Mouse (Mus musculus) kidney, postnatal 14 days (tissue): ENCODE measurements around the gene Fbn1.
A peak's percentile ranks its signal among the peaks of the same experiment; 100 is the strongest.

Experiments used
- DNase-seq: peaks from one replicate; pipeline ENCODE4 v3.0.0; 2022; ENCODE audit warnings: mixed read lengths

The Fbn1 gene

DNA sequence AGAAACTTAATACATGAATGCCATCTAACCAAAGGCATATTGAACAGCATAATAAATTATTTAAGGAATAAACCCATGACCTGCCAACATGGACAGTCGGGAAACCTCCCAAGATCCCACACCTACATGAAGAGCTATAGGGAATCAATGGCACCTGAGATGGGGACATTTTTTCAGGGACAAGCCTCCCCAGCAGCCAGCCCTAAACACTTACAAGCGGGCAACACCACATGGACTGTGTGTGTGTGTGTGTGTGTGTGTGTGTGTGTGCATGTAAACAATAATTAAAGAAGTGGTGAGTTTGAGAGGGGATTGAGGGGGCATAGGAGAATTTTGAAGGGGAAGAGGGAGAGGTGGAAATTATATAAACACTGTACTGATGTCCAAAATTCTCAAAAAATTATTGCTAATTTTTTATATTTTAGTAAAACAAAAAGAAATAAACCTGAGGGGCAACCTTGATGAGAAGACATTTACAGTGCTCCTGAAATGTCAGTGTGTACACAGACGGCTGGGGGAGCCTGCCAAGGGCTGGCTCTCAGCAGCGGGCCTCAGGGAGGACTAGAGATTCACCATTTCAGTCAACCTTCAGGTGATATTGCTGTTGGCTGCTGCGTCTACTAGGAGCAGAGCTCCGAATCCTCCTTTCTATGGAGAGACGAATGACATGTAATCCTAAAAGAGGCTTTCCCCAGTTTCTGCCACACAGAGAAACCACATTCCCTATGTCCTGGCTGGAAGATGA, 121.4 kb downstream of the Fbn1 start:
- DNase-seq: no peak

DNA sequence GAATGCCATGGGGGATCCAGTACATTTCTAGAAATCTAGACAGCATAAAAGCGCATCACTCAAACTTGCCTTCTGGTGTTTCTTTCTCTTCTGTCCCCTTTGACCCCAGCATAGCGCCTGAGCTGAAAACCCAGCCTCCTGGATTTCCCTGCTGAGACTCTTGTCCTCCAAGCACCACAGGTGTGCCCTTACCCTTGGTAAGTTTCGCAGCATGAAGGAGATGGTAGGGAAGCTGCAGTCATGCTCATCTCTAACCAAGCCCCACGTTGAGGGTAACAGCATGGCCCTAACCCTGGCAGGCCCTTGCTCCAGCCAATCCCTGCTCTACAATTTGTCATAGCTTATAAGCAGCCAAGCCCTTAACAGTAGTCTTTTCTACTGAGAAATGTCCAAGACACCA, 122.9 kb downstream of the Fbn1 start:
- no peak for DNase-seq

GRCm38 (mm10) chr2:125384415-125384814, 123.4 kb downstream of the Fbn1 start:
- no peak for DNase-seq

GRCm38 (mm10) chr2:125383273-125383641, 124.5 kb downstream of the Fbn1 start:
- no peak for DNase-seq

GRCm38 (mm10) chr2:125382613-125383272, 125.0 kb downstream of the Fbn1 start:
- DNase-seq: no peak

DNA sequence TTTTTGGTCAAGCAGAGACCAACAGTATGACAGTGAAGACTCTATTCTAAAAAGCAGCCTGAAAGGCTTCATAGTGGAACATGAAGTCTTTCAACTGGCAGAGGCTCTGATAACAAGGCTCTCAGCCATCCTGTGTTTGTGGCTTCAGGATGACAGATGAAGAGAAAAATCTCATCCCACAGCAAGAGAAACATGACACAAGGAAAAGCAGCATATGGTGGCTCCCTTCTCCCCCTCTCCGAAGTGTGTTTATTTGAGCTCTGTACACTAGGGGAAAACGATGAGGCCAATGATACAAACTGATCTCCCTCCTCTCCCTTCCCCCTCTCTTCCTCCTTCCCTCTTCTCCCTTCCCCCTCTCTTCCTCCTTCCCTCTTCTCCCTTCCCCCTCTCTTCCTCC, 127.7 kb downstream of the Fbn1 start:
- no peak for DNase-seq

DNA sequence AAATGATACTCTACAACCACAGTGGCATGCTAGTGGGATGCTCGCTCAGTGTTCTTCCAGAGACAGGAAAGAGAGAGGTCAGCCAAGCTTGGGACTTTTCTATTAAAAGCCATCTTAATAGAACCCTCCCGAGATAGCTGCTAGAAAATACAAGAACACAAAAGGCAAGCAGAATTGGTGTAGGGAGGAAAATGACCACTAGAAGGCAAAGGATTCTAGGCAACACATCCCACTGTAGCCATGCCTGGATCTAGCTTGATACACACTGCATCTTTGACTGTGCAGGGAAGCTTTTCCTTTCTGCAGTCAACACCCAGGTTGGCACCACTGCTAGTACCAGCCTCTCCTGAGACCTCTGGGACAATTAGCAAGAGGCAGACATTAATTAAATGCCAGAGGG, 128.6 kb downstream of the Fbn1 start:
- DNase-seq: no peak

- no peak for DNase-seq
Observed at GRCm38 (mm10) chr2:125375926-125376325, 131.9 kb downstream of the Fbn1 start.

- DNase-seq: no peak
Observed at GRCm38 (mm10) chr2:125375301-125375700, 132.5 kb downstream of the Fbn1 start.

DNA sequence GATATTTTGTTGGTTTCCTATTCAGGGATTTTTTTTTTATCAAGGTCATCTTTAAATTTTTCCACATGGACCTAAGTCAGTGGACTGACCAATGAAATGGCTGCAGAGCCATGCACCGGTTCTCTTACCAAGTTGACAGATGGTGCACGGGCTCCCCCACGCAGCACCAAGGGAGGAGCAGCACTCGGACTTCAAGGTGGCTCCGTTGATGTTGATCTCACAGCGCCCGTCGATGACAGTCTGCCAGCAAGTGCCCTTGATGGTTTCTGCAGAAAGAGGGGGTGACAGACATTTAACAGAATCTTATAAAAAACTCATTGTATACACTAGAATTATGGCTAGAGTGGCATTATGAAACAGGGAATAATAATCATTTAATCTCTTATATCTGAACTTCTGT, 138.1 kb downstream of the Fbn1 start:
- DNase-seq: no peak

DNA sequence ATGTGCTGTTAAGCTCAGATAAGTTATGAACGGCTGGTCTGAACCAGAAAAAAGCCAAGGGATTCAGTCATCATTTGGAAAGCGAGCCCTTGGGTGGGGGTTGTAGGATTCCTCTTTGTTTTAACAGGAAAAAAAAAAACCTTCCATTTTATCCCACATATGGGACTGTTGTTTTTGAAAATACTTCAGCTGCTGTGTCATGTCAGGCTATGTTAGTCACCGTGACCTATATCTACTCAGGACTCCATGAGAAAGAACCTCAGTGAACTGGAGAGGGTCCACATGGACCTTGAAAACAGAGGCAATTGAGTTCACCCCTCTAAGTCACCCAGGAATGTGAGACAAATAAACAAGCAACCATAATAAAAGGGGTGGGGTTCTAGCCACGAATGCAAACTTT, 139.2 kb downstream of the Fbn1 start:
- peak; percentile 25 for DNase-seq

- no peak for DNase-seq
Observed at GRCm38 (mm10) chr2:125361661-125362060, 146.1 kb downstream of the Fbn1 start.

DNA sequence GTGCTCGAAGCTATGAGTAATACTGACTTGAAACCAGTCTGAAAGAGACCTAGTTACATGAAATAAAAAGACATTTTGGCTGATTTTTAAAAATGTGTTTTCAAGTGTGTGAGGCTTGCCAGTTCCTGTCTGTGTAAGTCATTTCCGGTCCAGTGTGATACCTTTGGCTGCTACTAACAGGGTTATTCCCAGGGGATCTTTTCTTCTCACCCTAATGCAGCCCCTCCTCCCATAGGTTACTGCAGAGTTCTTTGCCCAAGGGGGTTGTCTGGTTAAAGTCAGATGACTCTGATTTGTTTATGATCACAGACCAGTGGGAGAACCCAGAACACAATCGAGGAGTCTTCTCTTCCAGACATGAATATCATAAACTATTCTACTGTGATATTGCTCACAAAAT, 151.3 kb downstream of the Fbn1 start:
- no peak for DNase-seq

GRCm38 (mm10) chr2:125356068-125356467, 151.7 kb downstream of the Fbn1 start:
- no peak for DNase-seq

DNA sequence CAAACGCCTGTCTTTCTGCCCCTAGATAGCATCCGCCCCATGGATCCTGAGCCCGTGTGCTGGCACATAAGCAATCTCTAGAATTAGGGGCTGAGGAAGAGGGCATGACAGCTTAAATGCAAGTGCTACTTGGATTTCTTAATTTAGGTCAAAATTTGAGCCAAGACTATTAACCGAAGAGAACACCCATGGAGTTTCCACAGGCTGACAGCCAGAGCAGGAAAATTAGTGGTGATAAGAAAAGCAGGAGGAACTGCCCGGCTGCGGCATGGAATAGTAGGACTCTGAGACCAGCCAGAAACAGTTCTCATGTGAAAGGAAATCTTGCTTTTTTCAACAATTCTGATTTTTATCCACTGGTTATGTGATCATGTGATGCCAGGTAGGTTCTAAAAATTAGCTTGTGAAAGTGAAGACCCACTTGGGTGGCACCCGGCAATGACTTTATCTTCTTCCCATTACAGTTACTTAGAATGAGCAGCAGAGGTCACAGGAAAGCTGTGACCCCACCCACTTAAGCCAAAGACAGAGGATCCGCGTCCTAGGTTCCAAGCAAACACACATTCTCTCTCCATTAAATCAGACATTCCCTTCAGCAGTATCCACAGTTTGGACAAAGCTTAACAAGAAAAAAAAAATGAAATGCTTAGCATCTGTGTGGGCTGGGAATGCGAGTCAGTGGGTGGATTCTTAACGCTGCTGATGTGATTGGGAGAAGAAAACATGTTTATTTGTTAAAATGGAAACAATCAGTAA, 152.4 kb downstream of the Fbn1 start:
- peak; percentile 38 for DNase-seq

DNA sequence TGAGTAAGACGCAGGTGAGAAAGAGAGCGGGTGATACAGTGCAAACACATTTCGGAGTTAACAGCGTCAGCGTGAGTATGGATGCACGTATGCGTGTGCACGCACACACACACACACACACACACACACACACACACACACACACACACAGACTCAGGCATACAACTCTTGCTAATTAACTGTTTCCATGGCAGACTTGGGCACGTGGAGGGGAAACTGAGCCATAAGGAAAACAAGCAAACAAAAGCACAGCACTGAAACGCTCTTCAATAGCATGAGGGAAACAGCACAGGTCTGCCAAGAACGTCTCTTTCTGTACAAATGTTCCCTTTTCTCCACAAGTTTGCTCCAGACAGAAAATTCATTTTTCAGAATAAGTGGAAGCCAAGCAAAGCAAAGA, 153.2 kb downstream of the Fbn1 start:
- no peak for DNase-seq

- DNase-seq: no peak
Observed at GRCm38 (mm10) chr2:125349144-125349543, 158.6 kb downstream of the Fbn1 start.

DNA sequence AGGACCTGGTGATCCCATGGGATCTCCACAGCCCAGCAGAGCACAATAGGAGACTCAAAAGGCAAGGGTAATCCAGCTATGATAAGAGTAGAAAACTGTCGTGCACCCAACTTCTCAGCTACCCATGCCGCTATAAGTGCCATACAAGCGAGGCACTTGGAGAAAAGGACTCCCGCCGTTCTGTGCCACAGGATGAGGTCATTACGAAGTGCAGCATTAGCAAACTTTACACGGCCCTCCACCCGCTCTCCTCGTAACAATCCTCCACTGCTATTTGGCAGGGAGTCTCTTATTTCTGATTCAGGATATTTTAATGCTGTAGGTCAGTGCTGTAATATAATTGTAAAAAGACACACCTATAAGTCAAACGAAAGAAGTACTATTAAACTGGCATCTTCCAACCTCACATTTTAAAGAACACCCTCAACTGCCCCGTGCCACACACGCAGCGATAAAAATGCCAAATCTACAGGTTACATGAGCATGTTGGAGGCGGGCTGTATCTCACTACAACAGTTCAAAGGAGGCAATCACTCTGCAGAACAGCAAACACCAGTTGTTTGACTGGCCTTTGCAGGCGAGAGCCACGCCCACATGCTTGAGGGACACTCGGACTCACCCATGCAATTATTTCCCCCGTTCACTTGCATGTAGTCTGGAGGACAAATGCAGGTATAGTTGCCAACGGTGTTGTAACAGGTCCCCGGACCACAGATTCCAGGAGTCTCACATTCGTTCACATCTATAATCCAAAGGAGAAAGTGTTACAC, 165.4 kb downstream of the Fbn1 start:
- DNase-seq: no peak

DNA sequence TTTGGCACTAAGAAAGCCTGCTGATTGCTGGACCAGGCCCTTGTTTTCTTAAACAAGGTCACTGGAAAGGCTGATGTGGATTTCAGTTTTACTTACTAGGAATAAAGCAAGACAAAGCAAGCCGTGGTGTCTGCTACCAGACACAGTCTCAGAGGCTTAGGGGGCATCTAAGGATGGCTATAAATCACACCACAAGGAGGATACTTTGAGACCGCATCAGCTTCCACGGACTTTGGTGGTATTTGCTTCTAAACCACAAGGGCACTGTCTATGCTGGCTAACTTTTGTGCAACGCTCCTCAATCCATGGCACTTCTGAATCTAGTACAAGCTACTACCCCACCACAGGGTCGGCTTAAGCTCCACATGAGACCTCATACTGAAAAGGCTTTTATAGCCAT, 167.4 kb downstream of the Fbn1 start:
- no peak for DNase-seq

GRCm38 (mm10) chr2:125337239-125337638, 170.6 kb downstream of the Fbn1 start:
- no peak for DNase-seq

- DNase-seq: no peak
Observed at GRCm38 (mm10) chr2:125335206-125335605, 172.6 kb downstream of the Fbn1 start.

DNA sequence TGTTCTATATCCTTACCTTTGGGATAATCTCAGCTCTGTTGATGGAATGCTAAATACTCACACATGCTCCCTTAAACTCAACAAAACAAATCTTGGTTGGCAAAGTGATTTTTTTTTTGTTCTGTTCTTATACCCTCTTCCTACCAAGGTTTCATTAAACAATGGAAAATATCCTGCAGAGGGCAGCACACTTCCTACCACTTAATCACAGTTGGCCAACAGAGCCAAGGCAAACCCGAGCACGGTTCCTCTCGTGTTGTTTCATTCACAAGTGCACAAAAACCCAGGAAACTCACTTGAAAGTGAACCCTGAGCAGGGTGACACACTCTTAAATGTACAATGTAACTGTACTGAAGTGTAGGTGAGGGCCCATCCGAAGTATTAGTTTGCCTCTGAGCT, 173.6 kb downstream of the Fbn1 start:
- DNase-seq: peak; percentile 32

- DNase-seq: no peak
Observed at GRCm38 (mm10) chr2:125331581-125331980, 176.2 kb downstream of the Fbn1 start.
